Mouse (Mus musculus): ENCODE measurements around the gene Prn.

- TF ChIP-seq CTCF (IDR thresholded peaks at IDR 0.05; ENCODE audit: extremely low read depth, insufficient read depth, insufficient read length, insufficient replicate concordance) (no peak), POLR2A (IDR thresholded peaks at IDR 0.05; ENCODE audit: low read depth, low read length) (no peak)
These were observed 83.9 kb downstream of the Prn start for GRCm38 (mm10) chr2:131993563-131994088.

All from spleen, adult 2 months (tissue).